Mouse (Mus musculus): ENCODE data around the gene Vmn1r184.
"Not testable (repeated sequence)": the region's sequence is repeated elsewhere in the genome, so short reads cannot be mapped to it uniquely, and the experiment has no call there.

Gene Vmn1r184

GRCm38 (mm10) chr7:26260034-26260433 is at the start of gene Vmn1r184:
Gene Vmn1r184, plus strand, starts transcription at chr7:26260334.
- not testable (repeated sequence) for DNase-seq

- DNase-seq, result not testable (repeated sequence)
Observed at GRCm38 (mm10) chr7:26303429-26304166, 43.5 kb downstream of the Vmn1r184 start.

- DNase-seq, result not testable (repeated sequence)
Observed at GRCm38 (mm10) chr7:26306926-26307325, 46.8 kb downstream of the Vmn1r184 start, which contains the start of gene Cyp2a4. Gene Cyp2a4, plus strand, starts transcription at chr7:26307169.

- DNase-seq, result not testable (repeated sequence)
Observed at GRCm38 (mm10) chr7:26311786-26312185, 51.7 kb downstream of the Vmn1r184 start.

- not testable (repeated sequence) for DNase-seq
Observed at GRCm38 (mm10) chr7:26315194-26315593, 55.1 kb downstream of the Vmn1r184 start.

GRCm38 (mm10) chr7:26315809-26316208 is 55.7 kb downstream of the Vmn1r184 start:
- not testable (repeated sequence) for DNase-seq

All from right cerebral cortex, adult 18-20 months (tissue).